Mouse (Mus musculus): ENCODE results near the gene Plxnc1. TPM values are rescaled to one million over a fixed set of nuclear protein-coding genes. Genes with fewer than 3 reads are reported as not detected.

Gene Plxnc1
- 0.56 and 0.99 TPM in 2 replicates for polyA plus RNA-seq (2012; rRNA removed)

DNA sequence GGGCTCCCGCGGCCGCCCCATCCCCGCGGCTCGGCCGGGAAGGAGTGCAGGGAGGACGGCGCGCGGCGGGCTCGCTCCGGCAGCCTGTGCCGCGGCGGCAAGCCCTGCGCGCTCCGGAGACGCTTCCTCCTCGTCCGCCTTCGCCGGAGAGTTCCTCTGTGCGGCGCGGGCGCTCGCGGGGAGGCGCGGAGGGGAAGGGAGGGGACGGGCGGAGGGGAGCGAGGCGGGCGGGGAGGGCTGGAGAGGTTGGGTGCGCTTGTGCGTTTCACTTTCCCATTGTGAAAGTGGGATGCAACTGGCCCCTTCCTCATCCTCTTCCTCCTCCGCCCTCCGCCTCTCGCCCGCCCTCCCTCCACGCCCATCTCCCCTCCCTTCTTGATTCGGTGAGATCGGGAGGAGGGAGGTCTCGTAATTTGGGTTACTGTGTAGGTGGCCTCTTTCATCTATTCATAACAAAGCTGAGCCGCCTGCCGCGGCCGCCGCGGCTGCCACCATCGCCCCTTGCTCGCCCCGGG lies at the start of gene Plxnc1:
TSS of gene Plxnc1 (minus strand) at position 145 of the 515 bp plus-strand sequence.
- no peak for DNase-seq (ENCODE audit: low read depth)

DNA sequence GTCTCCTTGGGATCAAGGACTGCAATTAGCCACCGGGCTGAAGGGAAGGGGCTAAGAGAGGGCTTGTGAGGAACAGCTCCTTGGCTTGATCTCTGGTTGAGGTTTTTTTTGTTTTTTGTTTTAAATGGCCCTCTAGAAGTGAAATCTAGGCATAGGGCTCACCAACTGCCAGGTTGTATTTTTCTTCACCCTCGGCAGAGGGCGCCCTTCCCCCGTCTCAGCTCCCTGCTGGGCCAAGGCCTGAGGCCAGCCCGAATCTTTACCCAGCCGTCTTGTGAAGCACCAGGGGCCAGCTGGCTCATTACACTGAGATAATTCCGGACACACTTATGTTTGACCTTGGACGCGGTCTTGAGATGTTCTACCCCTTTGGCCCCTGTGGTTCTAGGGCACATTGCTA lies 47.5 kb upstream of the Plxnc1 start:
- DNase-seq (ENCODE audit: low read depth): no peak

DNA sequence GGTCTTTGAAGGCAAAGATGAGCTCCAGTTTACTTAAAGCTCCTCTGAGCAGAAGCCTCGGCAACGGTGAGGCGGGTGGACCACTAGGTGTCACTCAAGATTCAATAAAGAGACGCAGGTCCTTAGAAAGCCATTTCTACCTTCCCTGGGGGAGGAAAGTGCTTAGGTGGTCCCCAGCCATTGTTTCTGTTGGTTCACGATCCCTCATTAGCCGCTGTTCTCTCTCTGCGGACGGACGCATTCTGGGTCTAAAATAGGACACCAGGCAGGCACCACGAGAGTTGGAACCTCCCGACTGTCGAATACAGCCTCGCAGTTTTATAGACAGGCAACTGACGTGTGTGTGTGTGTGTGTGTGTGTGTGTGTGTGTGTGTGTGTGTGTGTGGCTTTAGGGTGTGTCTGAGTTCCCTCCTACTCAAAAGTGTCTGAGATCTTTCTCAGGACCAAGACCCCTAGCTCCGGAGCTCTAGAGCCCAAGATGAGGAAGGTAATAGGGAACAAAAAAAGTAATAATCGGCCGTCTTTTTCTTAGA lies 47.0 kb upstream of the Plxnc1 start:
- DNase-seq (ENCODE audit: low read depth): no peak

DNA sequence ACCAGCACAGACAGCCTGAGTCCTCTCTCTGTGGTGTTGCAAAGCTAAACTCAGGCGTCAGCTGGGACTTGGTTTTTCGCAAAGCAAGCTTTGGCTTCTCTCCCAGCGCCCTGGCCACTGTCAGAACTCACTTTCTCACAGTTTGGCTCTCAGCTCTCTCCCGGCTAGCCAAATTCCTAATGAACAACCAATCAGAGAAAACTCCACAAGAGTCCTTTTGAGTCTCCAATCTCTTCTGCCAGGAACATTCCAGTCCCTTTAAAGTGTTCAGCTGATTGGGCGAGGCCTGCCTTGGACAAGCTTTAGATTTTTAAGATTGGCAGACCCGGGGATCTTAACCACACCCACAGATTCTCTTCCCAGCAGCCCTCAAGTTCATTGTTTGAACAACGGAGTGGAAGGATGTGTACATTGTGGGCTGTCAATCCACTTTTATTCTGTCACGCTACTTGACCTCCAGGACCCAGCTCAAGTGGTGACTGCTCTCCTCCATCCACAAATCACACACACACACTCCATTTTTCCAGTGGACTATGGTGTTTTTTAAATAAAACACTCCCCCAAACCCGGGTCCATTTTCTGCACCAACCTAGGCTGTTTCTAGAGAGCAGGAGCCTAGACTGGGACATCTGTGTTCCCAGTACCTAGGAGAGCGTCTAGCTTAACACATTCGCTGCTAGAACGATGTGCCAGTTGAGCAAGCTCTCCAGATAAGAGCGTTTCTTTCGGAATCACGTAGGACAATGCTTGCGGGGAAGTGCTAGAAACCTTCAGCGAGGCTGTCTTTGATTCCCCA lies 46.3 kb upstream of the Plxnc1 start:
- DNase-seq (ENCODE audit: low read depth): no peak

DNA sequence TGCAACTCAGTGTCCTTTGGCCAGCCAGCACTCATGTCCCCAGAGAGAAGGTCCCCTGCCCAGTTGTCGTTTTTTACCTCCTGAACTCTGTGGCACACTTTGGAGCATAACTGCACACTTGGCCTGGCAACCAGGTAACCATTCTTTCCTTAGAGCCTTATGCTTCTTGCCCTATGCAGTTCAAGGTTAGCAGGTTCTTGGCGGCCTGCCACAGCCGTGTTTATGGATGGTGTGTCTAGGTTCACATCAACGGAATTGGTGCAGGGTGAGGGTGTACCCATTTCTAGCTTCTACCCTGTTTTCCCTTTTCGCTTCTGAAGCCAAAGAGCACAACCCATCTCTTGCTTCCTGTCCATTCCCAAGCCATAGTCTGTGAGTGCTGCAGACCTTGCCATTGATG lies 44.7 kb upstream of the Plxnc1 start:
- DNase-seq (ENCODE audit: low read depth): no peak

DNA sequence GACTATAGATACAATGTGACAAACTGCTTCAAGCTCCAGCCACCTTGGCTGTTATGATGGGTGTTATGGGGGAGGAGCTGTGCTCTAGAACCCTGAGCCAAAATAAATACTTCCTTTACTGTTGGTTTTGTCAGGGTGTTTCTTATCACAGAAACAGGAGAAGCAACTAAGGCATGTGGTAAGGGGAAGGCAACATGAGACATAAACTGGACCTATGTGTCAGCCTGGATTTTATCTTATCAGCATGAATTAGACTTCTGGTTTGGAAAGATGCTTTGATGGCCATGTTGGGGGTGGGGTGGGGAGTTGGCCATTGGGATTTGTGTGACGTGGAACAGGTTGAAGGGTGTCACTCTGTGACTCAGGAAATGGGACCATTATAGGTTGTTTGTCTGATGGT lies 40.5 kb upstream of the Plxnc1 start:
- DNase-seq (ENCODE audit: low read depth): no peak

DNA sequence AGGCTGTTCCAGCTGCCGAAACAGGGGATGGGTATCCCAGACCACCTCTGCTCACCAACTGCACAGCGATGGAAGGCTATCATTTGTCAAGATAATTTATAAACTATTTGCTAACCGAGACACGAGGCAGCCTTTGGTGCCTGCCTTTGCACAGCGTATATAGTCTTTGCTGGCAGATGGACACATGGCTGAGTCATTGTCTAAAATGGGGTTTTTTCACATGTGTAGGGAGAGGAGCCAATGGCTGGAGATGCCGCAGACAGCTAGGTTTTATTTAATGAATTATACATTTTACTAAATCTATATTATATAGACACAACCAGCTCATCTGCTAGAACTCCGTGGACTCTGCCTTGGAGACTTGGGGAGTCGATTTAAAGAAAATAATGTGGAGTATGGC lies 37.9 kb upstream of the Plxnc1 start:
- DNase-seq (ENCODE audit: low read depth): no peak

DNA sequence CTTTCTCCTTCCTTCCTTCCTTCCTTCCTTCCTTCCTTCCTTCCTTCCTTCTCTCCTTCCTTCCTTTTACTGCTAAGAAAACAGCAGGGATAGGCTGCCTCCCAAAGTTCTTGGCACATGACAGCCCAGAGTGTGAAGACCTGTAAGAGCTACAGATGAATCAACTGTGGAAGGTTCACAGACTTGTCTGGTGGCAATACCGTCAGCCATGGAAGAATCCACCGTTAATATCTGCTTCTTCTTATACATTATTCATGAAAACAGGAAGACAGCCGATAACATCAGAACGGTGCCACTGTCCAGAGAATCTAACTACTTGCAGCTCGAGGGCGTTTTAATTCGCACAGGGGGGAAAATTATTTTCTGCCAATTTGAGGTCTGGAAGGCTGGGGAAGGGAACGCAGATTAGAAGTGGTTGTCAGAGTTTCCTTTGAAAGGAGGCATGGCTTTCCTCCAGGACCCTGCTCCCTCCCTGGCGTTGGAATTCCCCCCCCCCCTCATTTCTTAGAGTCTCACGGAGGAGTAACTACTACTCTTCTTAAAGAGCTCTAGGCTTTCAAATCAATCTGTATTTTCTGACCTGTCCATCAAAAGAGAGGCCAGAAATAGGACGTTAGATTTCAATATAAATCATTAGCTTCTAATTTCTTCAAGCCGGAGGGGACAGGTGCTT lies 37.0 kb upstream of the Plxnc1 start:
- no peak for DNase-seq (ENCODE audit: low read depth)

DNA sequence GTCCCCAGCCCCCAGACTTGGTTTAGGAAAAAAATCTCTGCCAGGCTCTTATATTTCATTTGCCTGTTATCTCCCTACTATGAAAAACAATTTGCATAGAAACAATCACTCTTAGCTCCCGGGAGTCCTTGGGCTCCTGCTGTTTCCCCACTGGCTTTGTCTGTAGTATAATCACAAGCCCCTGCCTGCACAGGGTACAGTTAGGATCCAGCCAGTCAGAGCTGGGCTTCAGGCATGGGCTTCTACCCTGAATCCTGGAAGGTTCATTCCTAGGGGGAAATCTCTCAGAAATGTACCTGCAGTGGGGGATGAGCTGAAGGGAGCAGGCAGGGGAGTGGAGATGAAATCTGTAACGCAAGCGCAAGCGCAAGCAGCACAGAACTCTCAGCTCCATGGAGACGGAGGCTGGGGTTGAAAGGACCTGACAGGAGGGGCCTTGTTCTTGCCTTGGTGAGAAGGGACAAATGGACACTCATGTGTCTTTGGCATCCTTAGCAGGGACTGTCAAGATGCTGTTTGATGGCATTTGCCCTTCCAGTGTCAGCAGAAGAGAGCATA lies 33.7 kb upstream of the Plxnc1 start:
- no peak for DNase-seq (ENCODE audit: low read depth)

DNA sequence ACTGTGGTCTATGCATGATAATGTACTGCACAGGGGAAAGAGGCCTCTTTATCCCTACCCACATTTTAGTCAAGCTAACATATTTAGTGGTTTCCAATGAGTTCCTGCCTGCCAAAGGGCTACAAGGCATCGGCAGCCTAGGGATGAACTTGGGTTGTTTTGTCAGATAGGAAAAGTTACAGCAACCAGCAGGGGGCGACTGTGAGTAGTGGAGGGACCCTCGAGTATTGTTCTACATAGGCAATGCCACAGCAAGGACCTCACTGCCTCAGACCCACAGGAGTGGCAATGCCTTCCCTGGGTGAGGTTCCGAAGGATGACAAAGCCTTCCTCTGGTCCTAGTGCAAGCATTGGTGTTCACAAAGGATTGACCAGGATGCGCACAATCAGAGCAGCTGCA lies 31.7 kb upstream of the Plxnc1 start:
- DNase-seq (ENCODE audit: low read depth): no peak

DNA sequence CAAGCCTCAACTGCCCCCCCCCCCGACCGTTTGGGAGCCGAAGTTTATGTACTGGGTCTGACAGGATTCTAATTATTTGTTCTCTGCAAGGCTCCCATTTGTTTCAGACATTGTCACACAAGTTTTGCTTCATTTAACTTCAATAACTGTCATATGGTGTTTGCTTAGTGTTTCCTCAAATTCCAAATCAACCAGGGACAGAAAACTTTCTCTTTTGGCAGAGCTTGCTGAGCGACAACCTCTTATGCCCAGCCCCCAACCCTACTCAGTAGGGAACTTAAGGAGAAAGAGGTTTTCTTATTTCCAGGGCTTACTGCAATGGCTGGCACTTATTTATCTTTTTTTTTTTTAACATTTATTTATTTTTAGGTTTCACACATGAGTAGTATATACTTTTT lies 30.5 kb upstream of the Plxnc1 start:
- DNase-seq (ENCODE audit: low read depth): no peak

DNA sequence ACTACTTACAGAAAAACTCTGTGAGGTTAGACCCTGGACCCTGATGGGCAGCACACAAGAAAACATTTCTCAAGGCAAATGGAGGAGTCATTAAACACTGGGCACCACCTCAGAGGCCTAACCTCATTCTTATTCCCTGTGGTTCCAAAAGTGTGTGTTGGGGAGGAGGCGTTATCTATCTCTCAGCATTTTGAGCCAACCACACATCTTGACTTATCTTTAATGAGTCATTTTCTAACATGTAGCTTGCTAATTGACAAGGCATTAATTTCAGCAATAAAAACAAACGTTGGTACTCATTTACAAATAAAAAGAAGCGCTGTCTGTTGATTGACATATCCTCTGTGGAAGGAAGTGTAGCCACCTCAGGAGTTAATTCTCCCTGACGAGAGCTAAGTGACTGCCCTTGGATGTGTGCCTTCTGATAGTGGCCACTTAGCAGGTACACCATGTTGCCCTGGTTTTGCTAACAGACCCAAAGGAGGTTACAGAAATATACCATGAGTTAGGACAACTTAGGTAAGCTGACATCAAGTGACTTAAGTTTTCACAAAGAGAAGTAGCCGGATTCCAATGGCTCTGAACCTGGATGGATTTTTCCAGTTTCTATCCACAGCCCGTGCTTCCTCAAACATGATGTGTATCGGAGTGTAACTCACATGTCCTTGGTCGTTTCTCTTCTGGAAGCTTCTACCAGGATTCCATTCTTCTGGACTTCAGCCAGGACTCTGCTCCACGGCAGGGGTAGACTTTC lies 29.9 kb upstream of the Plxnc1 start:
- no peak for DNase-seq (ENCODE audit: low read depth)

DNA sequence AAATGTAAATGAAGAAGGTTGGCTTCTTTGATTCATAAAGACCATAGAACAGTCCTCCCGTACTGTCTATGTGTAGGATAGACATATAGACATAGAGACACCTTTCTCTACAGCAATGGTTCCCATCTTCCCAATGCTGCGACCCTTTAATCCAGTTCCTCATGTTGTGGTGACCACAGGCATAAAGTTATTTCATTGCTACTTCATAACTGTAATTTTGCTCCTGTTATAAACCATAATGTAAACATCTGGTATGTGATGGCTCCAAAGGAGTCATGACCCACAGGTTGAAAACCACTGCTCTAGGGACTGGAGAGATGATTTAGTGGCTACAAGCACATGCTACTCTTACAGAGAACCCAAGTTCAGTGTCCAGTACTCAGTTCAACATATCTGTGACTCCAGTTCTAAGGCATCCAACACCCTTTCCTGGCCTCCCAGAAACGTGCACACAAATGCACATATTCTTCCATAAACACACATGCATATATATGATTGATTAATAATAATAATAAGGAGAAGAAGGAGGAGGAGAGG lies 27.1 kb upstream of the Plxnc1 start:
- no peak for DNase-seq (ENCODE audit: low read depth)

DNA sequence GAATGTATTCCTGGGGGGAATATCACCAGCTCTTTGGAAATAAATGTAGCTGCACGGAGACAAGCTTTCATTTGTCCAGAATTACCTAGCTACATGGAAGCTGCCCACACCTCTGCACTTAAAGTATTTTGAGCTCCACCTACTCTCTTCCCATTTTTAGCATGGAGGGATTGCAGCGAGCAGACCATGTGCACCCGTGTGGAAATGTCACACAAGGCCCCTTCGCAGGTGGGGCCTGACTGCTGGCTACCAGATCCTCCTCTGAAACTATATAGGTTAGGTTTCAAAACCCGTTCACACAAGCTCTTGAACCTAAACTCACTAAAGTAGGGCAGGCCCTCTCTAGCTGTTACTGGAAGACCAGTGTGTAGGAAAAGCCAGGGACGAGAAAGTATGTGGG lies 25.6 kb upstream of the Plxnc1 start:
- no peak for DNase-seq (ENCODE audit: low read depth)

DNA sequence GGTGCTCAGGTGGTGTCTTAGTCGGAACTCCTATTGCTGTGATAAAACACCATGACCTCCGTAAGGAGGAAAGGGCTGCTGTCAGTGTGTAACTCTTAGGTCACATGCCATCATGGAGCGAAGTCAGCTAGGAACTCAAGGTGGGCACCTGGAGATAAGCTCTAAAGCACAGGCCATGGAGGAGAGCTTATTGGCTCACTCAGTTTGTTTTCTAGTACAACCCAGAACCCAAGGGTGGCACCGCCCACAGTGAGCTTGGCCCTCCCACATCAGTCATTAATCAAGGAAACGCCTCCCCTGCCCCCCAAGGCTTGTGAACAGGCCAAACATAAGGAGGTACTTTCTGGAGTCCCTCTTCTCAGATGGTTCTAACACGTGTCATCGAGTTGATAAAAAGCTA lies 22.8 kb upstream of the Plxnc1 start:
- DNase-seq (ENCODE audit: low read depth): no peak

DNA sequence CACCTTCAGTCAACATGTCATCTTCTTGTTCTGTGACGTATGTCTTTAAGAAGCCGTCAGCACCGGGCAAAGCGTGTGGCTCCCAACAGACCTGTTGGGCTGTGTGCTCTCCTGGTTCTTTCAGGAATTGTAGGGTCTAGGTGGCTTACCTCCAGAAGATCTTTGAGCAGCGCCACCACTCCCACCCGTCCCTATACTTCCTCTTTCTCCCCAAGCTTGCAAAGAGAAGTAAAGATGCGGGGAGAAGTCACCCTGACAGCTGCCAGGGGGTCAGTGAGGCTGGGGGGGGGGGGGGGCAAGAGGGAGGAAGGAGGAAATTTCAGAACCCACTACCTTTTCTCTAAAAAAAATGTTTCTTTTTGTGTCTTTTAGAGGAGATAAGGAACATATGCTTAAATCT lies 22.2 kb upstream of the Plxnc1 start:
- DNase-seq (ENCODE audit: low read depth): no peak

DNA sequence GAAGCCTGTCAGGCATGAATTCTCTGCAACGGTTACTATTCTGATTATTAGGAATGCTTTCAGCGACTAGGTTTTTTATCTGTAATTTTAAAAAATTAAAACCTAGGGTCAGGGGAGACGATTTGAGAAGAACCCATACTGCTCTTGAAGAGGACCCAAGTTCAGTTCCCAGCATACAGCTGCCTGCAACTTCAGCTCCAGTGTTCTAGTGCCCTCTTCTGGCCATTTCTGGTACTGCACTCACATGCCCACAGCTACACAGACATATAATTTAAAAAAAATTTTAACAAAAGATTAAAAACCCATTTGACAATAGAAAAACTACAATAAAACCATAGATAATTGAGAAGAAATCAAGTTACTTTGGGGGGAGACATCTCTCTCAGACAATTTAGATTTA lies 20.5 kb upstream of the Plxnc1 start:
- DNase-seq (ENCODE audit: low read depth): no peak

DNA sequence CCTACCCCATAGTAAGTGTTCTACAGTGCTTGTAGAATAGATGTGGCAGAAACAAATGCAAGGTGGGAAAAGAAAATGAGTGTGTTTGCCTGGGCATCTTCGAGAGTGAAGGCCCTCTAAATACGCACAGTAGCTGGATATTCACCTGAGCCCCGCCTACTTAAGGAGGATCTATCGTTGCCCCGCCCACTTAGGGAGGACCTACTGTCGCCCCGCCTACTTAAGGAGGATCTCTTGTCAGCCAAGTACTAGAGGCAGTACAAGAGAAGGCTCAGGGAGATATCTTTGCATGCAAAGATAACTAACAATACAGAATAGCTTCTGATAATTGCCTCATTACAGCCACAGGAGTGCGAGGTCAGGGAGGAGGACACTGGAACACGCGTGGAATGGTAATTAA lies 17.4 kb upstream of the Plxnc1 start:
- DNase-seq (ENCODE audit: low read depth): no peak

DNA sequence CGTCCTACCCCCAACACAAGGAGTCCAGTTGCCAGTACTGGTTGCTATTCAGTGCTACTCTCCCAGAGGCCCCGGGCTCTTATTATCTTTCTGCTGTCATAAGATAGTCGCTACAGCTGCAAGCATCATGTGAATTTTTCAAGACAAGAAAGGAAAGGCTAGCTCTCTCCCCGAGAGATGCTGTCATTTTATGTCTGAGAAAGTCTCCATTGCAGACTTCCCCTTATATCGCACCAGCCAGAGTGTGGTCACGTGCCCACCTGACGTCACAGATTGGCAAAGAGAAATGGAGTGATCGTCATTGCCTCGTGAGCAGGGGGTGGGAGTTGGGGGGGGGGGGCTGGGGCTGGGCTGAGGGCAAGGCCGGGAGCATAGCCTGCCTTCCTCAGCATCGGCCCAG lies 16.6 kb upstream of the Plxnc1 start:
- DNase-seq (ENCODE audit: low read depth): no peak

DNA sequence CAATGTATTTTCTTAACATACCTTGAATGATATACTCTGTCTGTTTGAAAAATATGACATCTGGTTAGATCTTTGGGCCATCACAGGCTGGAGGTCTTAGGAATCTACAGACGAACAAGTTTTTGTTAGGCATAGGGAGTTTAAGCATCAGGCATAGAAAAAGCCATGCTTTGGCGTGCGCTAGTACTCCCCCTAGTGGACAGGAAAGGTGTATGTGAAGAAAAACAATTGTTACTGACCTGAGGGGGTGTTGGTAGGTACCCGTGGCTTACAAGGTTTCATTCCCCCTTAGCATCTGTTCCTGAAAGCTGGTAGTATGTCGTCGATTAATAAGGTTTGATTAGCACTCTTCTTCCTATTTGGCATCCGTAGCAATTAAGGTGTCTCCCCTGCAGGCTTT lies 13.7 kb upstream of the Plxnc1 start:
- DNase-seq (ENCODE audit: low read depth): no peak

DNA sequence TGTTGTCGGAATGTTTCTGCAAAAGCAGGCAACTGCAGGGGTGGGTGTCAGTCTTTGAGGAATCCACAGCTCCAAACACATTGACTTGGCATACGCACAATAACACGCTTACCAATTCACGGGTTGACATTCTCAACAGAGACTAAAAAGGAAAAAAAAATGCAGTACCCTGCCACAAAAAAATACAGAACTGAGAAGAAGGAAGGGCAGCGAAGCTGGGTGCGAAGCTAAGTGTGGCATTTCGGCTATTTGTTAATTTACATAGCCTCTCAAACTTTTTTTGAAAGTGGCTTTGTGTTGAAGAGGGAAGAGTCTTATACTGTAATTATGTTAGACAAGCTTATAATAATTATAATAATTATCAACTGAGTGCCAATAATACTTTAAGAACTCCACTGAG lies 13.1 kb upstream of the Plxnc1 start:
- no peak for DNase-seq (ENCODE audit: low read depth)
